Mouse (Mus musculus): Measurements from ENCODE around the gene Cfap157. TPM values are rescaled to one million over a fixed set of nuclear protein-coding genes. Genes with fewer than 3 reads are reported as not detected.

Cfap157 gene
- polyA plus RNA-seq, 1 experiment from 2014 or later = 0.75 TPM

DNA sequence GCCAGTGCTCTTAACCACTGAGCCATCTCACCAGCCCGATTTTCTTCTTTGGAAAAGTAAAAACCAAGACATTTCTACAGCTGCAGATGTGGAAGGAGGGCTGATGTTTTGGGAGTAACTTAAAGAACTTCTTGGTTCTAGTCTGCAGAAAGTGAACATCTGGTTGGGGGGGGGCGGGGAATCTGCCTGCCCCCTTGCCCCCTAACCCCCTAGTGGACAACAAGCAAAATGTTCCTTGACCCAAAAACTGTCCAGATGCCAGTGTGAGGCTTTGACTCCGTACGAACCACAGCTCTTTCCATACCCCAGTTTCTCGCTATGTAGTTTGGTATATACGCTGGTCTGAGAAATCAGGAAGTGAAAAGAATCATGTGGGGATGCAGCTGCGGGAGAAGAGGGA is 34.0 kb downstream of the Cfap157 start:
- Histone ChIP-seq H3K4me1 (ENCODE audit: control insufficient read depth, insufficient read depth, low read length) (peaks cover 7% of the 10 kb centered on the region; the same call in 1 of the 2 replicates), H3K4me2 (replicated peaks; ENCODE audit: low read depth, low read length) (no peak overlapping the region), H3K9me3 (ENCODE audit: control insufficient read depth, low read depth, low read length) (no peaks in the 10 kb centered on the region), H3K4me3 (ENCODE audit: low read depth, low read length) (no peak overlapping the region), H3K27me3 (ENCODE audit: control insufficient read depth, insufficient read depth, low read length) (no peaks in the 10 kb centered on the region), H3K9ac (replicated peaks; ENCODE audit: low read depth, low read length) (no peak overlapping the region), H3K36me3 (ENCODE audit: control insufficient read depth, insufficient read depth, low read length) (peaks cover 27% of the 10 kb centered on the region), H3K27ac (ENCODE audit: low read length) (no peak overlapping the region)
- WGBS = 63% methylated on average over 7 of the region's 7 CpGs
- no peak for ATAC-seq (ENCODE audit: insufficient number of reproducible peaks, insufficient read depth, low FRiP score, low read depth)

DNA sequence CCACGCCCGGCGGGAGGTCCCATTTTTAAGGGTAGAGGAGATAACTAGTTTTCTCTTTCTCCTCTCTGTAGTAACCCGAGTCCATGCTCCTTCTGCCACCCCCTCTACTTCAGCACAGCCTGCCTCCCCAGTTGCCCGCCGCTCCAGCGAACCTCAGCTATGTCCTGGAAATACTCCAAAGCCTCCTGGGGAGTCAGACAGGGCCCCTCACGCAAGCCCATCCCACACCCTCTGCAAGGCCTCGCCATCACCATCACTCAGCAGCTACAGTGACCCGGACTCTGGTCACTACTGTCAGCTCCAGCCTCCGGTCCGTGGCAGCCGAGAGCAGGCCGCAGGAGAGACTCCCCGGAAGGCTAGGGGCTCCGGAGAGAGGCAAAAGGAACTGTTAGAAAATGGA is 35.1 kb downstream of the Cfap157 start:
- Histone ChIP-seq H3K9ac (replicated peaks; ENCODE audit: low read depth, low read length) (no peak overlapping the region), H3K4me1 (ENCODE audit: control insufficient read depth, insufficient read depth, low read length) (peaks cover 7% of the 10 kb centered on the region; the same call in 1 of the 2 replicates), H3K36me3 (ENCODE audit: control insufficient read depth, insufficient read depth, low read length) (peaks cover 23% of the 10 kb centered on the region), H3K9me3 (ENCODE audit: control insufficient read depth, low read depth, low read length) (no peaks in the 10 kb centered on the region), H3K4me3 (ENCODE audit: low read depth, low read length) (no peak overlapping the region), H3K4me2 (replicated peaks; ENCODE audit: low read depth, low read length) (no peak overlapping the region), H3K27me3 (ENCODE audit: control insufficient read depth, insufficient read depth, low read length) (no peaks in the 10 kb centered on the region), H3K27ac (ENCODE audit: low read length) (no peak overlapping the region)
- WGBS = 92% methylated on average over 16 of the region's 16 CpGs
- no peak for ATAC-seq (ENCODE audit: insufficient number of reproducible peaks, insufficient read depth, low FRiP score, low read depth)

DNA sequence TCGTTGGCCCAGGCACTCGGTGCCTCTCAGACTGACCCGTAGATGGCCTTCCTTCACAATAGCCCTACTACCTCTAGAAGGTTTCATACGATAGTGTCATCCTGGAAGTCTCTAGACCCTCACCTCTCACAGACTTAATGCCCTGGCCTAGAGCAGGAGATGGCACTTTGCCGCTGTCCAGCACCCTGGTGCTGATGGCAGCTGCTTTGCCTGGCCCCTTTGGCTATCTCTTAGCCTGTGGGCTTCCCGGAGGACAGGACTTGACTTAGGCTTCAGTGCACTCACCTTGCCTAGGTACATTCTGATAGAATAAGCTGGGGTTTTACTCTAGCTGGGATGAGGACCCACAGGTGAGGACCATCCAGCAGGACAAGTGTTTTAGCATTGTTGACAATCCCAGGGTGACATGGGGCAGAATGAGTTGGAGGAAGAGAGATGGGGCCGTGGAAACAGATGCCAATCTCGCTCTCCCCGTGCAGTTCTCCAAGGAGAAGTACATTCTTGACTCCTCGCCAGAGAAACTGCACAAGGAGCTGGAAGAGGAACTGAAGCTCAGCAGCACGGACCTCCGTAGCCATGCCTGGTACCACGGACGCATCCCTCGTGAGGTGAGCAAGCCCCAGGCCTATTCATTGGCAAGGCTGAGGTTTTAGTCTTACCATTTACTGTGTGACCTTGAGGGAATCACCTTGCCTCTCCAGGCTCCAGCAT is 39.8 kb downstream of the Cfap157 start:
- Histone ChIP-seq H3K4me2 (replicated peaks; ENCODE audit: low read depth, low read length) (no peak overlapping the region), H3K36me3 (ENCODE audit: control insufficient read depth, insufficient read depth, low read length) (peaks cover 17% of the 10 kb centered on the region), H3K9ac (replicated peaks; ENCODE audit: low read depth, low read length) (no peak overlapping the region), H3K9me3 (ENCODE audit: control insufficient read depth, low read depth, low read length) (no peaks in the 10 kb centered on the region), H3K4me1 (ENCODE audit: control insufficient read depth, insufficient read depth, low read length) (peaks cover 13% of the 10 kb centered on the region), H3K4me3 (ENCODE audit: low read depth, low read length) (no peak overlapping the region), H3K27ac (ENCODE audit: low read length) (no peak overlapping the region), H3K27me3 (ENCODE audit: control insufficient read depth, insufficient read depth, low read length) (0 out of 2 replicates have a peak, but pooled peaks cover 14% of the 10 kb centered on the region)
- WGBS = 70% methylated on average over 15 of the region's 15 CpGs
- no peak for ATAC-seq (ENCODE audit: insufficient number of reproducible peaks, insufficient read depth, low FRiP score, low read depth)

- H3K9me3 ChIP-seq (ENCODE audit: control insufficient read depth, low read depth, low read length) = no peaks in the 10 kb centered on the region
- H3K4me2 ChIP-seq (replicated peaks; ENCODE audit: low read depth, low read length) = peak overlapping the region; percentile 93; the same call in 1 of the 2 replicates
- peaks cover 9% of the 10 kb centered on the region for H3K36me3 ChIP-seq (ENCODE audit: control insufficient read depth, insufficient read depth, low read length)
- 0 out of 2 replicates have a peak, but pooled peaks cover 14% of the 10 kb centered on the region for H3K27me3 ChIP-seq (ENCODE audit: control insufficient read depth, insufficient read depth, low read length)
- H3K27ac ChIP-seq (ENCODE audit: low read length) = no peak overlapping the region
- H3K4me1 ChIP-seq (ENCODE audit: control insufficient read depth, insufficient read depth, low read length) = peaks cover 13% of the 10 kb centered on the region
- WGBS = 16% methylated on average over 18 of the region's 18 CpGs
- ATAC-seq (ENCODE audit: insufficient number of reproducible peaks, insufficient read depth, low FRiP score, low read depth) = no peak
- H3K9ac ChIP-seq (replicated peaks; ENCODE audit: low read depth, low read length) = no peak overlapping the region
- H3K4me3 ChIP-seq (ENCODE audit: low read depth, low read length) = peak overlapping the region; percentile 39
Observed at GRCm38 (mm10) chr2:32742173-32742531, 42.1 kb downstream of the Cfap157 start.

DNA sequence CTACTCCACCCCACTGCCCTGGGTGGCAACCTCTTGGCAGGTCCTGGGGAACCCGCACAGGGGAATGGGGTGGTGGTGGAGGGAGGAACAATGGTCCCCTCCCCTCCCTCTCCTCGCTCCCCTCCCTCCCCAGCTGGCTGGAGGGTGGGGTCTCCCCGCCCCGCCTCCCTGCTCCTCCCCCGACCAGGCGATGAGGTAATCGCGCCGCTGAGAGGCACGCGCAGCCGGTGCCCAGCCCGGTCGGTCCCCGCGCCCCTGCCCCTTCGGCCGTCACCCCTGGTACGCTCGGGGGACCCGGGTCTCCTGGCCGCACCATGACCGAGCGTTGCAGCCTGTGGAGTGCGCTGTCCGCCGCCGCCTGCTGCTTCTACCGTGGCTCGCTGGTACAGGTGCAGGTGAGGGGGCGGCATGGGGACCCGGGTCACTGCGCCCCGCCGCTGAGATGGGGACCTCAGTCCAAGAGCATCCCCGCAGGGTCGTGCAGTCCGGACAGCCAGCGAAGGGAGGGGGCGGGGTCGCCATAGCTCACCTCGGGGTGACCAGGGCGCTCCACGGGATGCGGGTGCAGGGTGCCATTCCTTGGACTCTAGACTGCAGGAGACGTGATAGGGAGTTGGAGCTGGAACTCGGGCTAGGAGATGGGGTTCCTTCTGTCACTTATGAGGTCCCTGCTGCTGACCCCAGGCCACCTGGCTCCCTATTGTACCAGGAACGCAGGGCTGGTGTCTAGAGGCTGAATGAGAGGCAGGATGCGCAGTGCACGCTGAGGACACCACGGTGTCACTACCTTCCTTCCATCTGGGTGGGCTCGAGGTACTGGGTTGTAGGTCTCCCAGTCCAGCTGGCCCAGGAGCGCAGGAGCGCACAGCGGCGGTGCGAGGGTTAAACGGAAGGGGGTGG is 42.7 kb downstream of the Cfap157 start:
- Histone ChIP-seq H3K4me1 (ENCODE audit: control insufficient read depth, insufficient read depth, low read length) (peaks cover 13% of the 10 kb centered on the region), H3K9ac (replicated peaks; ENCODE audit: low read depth, low read length) (peak overlapping the region; percentile 28; the same call in 1 of the 2 replicates), H3K27me3 (ENCODE audit: control insufficient read depth, insufficient read depth, low read length) (0 out of 2 replicates have a peak, but pooled peaks cover 14% of the 10 kb centered on the region), H3K4me3 (ENCODE audit: low read depth, low read length) (peak overlapping the region; percentile 39), H3K27ac (ENCODE audit: low read length) (no peak overlapping the region), H3K4me2 (replicated peaks; ENCODE audit: low read depth, low read length) (peak overlapping the region; percentile 93), H3K9me3 (ENCODE audit: control insufficient read depth, low read depth, low read length) (no peaks in the 10 kb centered on the region), H3K36me3 (ENCODE audit: control insufficient read depth, insufficient read depth, low read length) (peaks cover 9% of the 10 kb centered on the region)
- 6% methylated on average over 57 of the region's 58 CpGs for WGBS
- peak; percentile 70 for ATAC-seq (ENCODE audit: insufficient number of reproducible peaks, insufficient read depth, low FRiP score, low read depth)

GRCm38 (mm10) chr2:32740916-32741272 is 43.3 kb downstream of the Cfap157 start, which contains the start of gene 6330409D20Rik:
Gene 6330409D20Rik (minus strand): TSS chr2:32741016.
- ATAC-seq (ENCODE audit: insufficient number of reproducible peaks, insufficient read depth, low FRiP score, low read depth) = no peak
- 8% methylated on average over 11 of the region's 11 CpGs for WGBS
- peak within 1 kb of the TSS; percentile 28; the same call in 1 of the 2 replicates for H3K9ac ChIP-seq (replicated peaks; ENCODE audit: low read depth, low read length)

DNA sequence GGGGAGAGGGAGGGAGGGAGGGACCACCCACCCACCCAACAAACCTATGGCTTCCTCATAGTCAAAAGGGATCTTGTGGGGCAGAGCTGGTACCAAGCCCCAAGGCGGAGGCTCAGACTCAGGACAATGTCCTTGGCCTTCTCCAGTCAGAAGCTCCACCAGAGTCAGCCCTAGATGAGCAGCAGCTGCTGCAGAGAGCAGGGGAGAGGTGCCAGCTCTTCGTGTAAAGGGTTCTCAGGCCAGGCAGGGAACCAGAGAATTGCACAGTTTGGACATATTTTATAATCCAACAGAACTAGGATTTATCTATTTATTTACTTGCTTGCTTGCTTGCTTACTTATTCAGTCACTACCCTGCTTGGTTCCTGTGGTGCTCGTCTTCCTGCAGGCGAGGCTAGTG is 44.9 kb downstream of the Cfap157 start:
- Histone ChIP-seq H3K4me2 (replicated peaks; ENCODE audit: low read depth, low read length) (no peak overlapping the region), H3K9me3 (ENCODE audit: control insufficient read depth, low read depth, low read length) (no peaks in the 10 kb centered on the region), H3K36me3 (ENCODE audit: control insufficient read depth, insufficient read depth, low read length) (no peaks in the 10 kb centered on the region; the same call in 1 of the 2 replicates), H3K9ac (replicated peaks; ENCODE audit: low read depth, low read length) (no peak overlapping the region), H3K4me1 (ENCODE audit: control insufficient read depth, insufficient read depth, low read length) (peaks cover 25% of the 10 kb centered on the region), H3K4me3 (ENCODE audit: low read depth, low read length) (no peak overlapping the region), H3K27me3 (ENCODE audit: control insufficient read depth, insufficient read depth, low read length) (0 out of 2 replicates have a peak, but pooled peaks cover 14% of the 10 kb centered on the region), H3K27ac (ENCODE audit: low read length) (no peak overlapping the region)
- no peak for ATAC-seq (ENCODE audit: insufficient number of reproducible peaks, insufficient read depth, low FRiP score, low read depth)
- WGBS = 69% methylated on average over 4 of the region's 4 CpGs

More at GRCm38 (mm10) chr2:32740916-32741272, 43.3 kb downstream of the Cfap157 start, which contains the start of gene 6330409D20Rik:
- Histone ChIP-seq H3K4me1 (ENCODE audit: control insufficient read depth, insufficient read depth, low read length) (peaks cover 16% of the 10 kb centered on the region), H3K27me3 (ENCODE audit: control insufficient read depth, insufficient read depth, low read length) (0 out of 2 replicates have a peak, but pooled peaks cover 14% of the 10 kb centered on the region), H3K27ac (ENCODE audit: low read length) (no peak within 1 kb of the TSS), H3K9me3 (ENCODE audit: control insufficient read depth, low read depth, low read length) (no peaks in the 10 kb centered on the region), H3K36me3 (ENCODE audit: control insufficient read depth, insufficient read depth, low read length) (peaks cover 3% of the 10 kb centered on the region), H3K4me2 (replicated peaks; ENCODE audit: low read depth, low read length) (peak within 1 kb of the TSS; percentile 93), H3K4me3 (ENCODE audit: low read depth, low read length) (peak within 1 kb of the TSS; percentile 39)

- Histone ChIP-seq H3K9me3 (ENCODE audit: control insufficient read depth, low read depth, low read length) (no peaks in the 10 kb centered on the region), H3K27me3 (ENCODE audit: control insufficient read depth, insufficient read depth, low read length) (0 out of 2 replicates have a peak, but pooled peaks cover 7% of the 10 kb centered on the region), H3K4me1 (ENCODE audit: control insufficient read depth, insufficient read depth, low read length) (peaks cover 28% of the 10 kb centered on the region), H3K4me3 (ENCODE audit: low read depth, low read length) (no peak overlapping the region), H3K9ac (replicated peaks; ENCODE audit: low read depth, low read length) (no peak overlapping the region), H3K36me3 (ENCODE audit: control insufficient read depth, insufficient read depth, low read length) (no peaks in the 10 kb centered on the region; the same call in 1 of the 2 replicates), H3K27ac (ENCODE audit: low read length) (no peak overlapping the region), H3K4me2 (replicated peaks; ENCODE audit: low read depth, low read length) (no peak overlapping the region)
- ATAC-seq (ENCODE audit: insufficient number of reproducible peaks, insufficient read depth, low FRiP score, low read depth) = no peak
- 64% methylated on average over 6 of the region's 6 CpGs for WGBS
Observed at GRCm38 (mm10) chr2:32737008-32737407, 47.2 kb downstream of the Cfap157 start.

Measured in stomach, embryonic 14.5 days (tissue).